Mouse (Mus musculus): ENCODE results near the gene Ndufv1.
"Not testable (repeated sequence)": the region's sequence is repeated elsewhere in the genome, so short reads cannot be mapped to it uniquely, and the experiment has no call there.

The Ndufv1 gene

DNA sequence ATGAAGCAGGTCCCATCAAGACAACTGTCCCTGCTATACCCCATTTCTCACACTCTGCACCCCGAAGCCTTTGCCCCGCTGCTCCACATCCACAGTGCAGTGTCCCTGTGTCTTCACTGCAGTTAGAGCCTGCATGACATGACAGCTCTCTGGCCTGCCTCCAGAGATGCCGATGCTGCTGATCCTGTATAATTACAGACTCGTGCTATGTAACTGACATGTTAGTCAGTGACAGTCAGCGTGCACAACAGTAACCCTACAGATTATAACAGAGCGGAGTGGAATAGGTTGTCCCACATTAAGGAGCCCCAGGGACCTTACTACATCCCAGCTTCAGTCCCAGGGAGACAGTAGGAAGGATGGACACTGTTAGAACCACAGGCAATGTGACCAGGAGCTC is 38.0 kb downstream of the Ndufv1 start:
- not testable (repeated sequence) for DNase-seq (ENCODE audit: low read depth)

DNA sequence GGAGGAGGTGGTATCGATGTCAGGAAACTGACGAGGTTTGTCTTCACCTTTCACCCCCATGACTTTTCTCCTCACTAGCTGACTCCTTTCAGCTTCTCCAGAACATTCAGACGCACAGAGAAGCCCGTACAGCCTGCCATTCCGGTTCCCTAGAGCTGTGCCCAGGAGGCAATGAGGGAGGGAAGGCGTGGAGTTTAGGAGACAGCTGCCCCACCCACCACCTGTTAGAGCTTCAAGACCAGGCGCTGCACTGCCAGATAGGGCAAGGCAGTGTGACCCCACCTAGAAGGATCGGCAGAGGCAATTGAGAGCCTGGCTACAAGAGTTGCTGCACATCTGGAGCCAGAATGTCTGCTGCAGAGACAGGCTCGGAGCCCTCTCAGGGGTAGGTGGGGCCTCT is 40.4 kb downstream of the Ndufv1 start, which contains the start of gene Aldh3b2:
Aldh3b2 (plus strand) TSS at position 100 of the 400 bp plus-strand sequence.
- DNase-seq (ENCODE audit: low read depth): no peak

DNA sequence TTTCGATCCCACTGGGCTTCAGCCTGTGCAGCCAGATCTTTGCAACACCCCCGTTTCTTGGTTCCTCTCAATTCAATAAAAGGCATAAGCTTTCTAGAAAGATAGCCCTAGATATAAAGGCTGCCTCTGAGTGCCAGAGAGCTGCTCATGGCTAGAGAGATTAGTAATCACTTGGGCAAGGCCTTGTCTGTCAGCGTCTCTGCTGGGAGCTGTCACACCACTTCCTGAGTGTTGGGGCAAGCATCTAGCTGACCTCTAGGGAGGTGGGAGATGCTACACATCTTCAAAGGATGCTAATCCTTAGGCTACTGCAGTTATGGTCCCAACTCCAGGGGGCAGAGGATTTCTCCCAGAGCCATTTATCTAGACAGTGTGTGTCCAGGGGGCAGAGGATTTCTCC is 45.3 kb downstream of the Ndufv1 start:
- DNase-seq (ENCODE audit: low read depth): no peak

DNA sequence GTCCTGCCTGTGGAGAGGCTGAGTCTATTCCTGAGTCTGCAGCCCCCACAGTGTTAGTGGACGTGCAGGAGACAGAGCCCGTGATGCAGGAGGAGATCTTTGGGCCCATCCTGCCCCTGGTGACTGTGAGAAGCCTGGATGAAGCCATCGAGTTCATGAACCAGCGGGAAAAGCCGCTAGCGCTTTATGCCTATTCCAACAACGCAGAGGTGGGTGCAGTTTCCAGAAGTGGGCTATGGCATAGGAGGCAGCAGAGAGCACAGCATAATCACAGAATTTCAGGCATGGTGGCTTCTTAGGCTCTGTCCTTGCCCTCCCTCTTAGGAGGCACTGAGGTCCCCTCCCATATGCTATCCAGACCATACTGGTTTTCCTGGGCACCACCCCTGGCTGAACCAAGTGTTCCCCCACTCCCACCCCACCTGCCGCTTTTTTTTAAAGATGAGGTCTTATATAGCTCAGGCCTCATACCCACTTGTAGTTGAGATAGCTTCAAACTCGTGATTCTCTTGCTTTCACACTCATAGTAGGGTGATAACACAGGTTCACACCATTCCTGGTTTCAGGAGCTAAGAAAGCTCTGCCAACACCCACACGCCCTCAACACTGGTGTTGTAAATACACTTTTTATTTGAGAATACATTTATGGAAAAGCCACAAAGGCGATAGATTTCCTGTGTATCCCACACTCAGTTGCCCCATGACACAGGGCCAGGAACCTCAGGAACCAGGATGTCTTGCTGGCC is 46.1 kb downstream of the Ndufv1 start:
- DNase-seq (ENCODE audit: low read depth): no peak

DNA sequence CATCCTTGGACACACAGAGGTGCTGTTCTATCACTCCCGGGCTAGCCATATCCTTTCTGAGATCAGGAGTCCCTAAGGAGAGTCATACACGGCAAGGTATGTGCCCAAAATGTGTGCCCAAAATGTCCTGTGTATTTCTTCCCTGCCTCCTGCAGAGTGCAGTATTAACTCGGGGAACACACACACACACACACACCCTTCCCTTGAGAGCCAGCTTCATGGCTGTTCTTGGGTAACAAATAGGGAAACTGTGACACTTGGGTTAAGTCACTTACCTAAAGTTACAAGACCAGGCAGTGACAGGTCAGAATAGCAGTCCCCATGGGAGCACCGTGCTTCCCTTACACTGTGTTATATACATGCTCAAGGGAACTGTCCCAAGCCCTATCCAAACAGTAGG is 48.6 kb downstream of the Ndufv1 start:
- no peak for DNase-seq (ENCODE audit: low read depth)

DNA sequence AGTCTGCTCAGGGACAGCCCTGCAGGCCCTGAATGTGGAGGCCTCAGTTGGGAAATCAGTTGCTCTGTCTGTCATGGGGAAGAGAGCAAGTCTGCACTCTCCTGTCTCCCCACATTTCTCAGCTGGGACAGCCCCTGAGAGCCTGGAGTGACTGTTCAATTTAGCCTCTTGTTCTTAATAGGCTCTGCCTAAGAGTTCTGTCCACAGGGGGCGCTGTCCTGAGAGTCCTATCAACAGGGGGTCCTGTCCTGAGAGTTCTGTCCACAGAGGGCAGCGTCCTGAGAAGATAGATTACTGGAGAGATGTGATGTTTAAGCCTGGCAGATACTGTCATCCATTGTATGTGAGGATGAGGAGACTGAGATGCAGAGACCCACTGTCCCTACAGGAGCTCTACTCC is 50.1 kb downstream of the Ndufv1 start:
- peak; percentile 31 for DNase-seq (ENCODE audit: low read depth)

DNA sequence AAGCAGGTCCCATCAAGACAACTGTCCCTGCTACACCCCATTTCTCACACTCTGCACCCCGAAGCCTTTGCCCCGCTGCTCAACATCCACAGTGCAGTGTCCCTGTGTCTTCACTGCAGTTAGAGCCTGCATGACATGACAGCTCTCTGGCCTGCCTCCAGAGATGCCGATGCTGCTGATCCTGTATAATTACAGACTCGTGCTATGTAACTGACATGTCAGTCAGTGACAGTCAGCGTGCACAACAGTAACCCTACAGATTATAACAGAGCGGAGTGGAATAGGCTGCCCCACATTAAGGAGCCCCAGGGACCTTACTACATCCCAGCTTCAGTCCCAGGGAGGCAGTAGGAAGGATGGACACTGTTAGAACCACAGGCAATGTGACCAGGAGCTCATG is 50.8 kb downstream of the Ndufv1 start:
- not testable (repeated sequence) for DNase-seq (ENCODE audit: low read depth)

DNA sequence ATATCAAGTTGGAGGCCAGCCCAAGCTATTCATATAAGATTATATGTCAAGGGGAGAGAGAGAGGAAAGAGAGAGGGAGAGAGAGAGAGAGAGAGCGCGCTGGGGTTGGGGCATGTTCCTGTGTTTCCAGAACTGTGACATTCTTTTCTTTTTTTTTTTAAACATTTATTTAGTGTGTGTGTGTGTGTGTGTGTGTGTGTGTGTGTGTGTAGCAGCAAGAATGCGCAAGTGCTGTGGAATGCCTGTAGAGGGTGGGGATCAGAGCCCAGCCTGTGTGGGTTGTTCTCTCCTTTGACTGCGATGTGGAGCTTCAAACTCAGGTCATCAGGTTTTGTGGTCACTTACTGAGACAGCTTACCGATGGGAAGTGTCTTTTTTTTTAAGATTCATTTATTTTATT is 52.4 kb downstream of the Ndufv1 start:
- no peak for DNase-seq (ENCODE audit: low read depth)

DNA sequence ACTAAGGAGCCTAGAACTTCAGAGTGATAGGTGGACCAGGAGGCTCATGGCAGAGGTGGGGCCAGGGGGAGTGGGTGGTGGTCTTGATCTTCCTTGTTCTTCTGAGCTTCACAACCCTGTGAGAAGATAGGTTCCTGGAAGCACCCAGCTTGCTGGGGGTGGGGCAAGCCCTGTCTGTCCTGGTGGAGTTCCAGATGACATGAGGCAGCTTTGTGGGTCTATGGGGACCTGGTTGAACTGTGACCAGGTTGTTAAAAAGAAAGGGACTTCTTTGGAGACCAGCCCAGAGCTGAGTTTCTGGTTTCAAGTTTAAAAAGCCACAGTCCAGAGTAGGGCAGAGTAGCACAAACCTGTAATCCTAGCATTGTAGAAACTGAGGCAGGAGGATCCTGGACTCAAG is 53.6 kb downstream of the Ndufv1 start:
- DNase-seq (ENCODE audit: low read depth): no peak

DNA sequence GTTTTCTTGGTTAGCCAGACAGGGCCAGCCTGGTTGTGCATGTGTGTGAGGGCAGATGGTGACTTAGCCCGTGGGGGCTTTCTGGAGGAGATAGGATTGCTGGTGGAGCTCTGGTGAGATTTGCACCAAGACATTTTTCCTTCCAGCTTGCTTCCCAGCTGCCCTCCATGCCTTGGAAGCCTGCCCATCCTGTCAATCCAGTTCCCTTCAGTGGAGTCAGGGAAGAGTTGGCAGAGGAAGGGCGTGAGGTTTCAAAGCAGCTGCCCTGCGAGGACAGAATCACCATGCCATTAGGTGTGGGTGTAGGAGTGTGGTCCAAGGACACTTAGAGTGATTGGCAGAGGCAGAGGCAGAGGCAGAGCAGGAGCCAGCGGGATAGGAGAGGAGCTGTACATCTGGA is 54.1 kb downstream of the Ndufv1 start, which contains the start of gene Aldh3b3:
Aldh3b3 (plus strand) TSS at position 176 of the 400 bp plus-strand sequence.
- no peak for DNase-seq (ENCODE audit: low read depth)
